Mouse (Mus musculus): ENCODE measurements around the gene Plppr2. TPM values are rescaled to one million over a fixed set of nuclear protein-coding genes. Genes with fewer than 3 reads are reported as not detected.

Plppr2 gene
- polyA plus RNA-seq, 1 experiment from 2014 or later, result 8.7 TPM

DNA sequence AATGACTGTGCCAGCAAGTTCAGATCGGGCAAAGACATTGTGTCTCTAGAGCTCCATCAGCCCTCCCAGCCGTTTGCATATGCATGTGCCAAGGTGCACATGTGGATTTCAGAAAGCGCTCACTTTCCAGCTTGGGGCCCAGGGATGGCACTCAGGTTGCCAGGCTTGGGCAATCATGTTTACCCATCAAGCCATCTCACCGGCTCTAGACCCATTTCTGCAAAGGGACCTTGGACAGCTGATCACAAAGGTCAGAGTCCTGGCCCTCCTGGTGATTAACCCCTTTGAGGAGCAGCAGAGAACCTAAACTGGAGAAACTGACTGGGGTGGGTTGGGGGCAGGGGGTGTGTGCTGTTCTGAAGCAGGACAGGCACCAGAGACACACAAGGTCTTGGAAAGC lies 55.4 kb downstream of the Plppr2 start:
- no peak overlapping the region for H3K4me3 ChIP-seq (ENCODE audit: low read depth, low read length)
- no peaks in the 10 kb centered on the region for H3K36me3 ChIP-seq (ENCODE audit: control insufficient read depth, insufficient read depth, low read length)
- no peak overlapping the region for H3K4me2 ChIP-seq (ENCODE audit: low read length)
- WGBS, result 70% methylated on average over 4 of the region's 4 CpGs
- H3K4me1 ChIP-seq (replicated peaks; ENCODE audit: control insufficient read depth, insufficient read depth, low read length), result peaks cover 12% of the 10 kb centered on the region; the same call in 1 of the 2 replicates
- H3K9ac ChIP-seq (ENCODE audit: low read length), result no peak overlapping the region
- peaks cover 57% of the 10 kb centered on the region for H3K27me3 ChIP-seq (replicated peaks; ENCODE audit: control insufficient read depth, insufficient read depth, low read length)
- no peak overlapping the region for H3K27ac ChIP-seq (ENCODE audit: low read depth)
- H3K9me3 ChIP-seq (ENCODE audit: control insufficient read depth, low read length), result no peaks in the 10 kb centered on the region
- DNase-seq (ENCODE audit: low spot score) (no peak), ATAC-seq (replicated peaks; ENCODE audit: low FRiP score, low TSS enrichment, low read depth) (no peak)

DNA sequence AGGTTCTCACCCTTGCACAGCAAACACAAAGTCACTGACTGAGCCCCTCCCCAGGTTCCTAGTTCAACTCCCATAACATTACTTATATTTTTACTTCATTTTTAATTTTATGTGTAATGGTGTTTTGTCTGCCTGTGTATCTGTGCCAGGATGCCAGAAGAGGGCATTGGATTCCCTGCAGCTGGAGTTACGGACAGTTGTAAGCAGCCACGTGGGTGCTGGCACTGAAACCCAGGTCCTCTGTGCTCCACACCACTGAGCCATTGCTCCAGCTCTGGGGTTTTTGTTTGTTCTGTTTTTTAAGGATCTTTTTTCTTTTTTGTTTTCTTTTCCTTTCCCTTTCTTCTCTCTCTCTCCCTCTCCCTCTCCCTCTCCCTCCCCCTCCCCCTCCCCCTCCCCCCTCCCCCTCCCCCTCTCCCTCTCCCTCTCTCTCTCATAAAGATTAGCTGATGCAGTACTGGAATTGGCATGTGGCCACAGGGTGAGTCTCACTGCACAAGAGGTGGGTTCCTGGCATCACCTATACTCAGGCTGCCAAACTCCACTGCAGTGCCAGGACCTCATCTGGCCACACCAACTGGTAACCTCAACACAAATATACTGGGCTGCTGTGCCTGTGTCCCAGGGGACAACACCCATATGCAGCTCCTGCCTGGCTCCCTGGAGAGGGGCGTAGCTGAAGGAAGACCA lies 59.5 kb downstream of the Plppr2 start:
- H3K4me1 ChIP-seq (replicated peaks; ENCODE audit: control insufficient read depth, insufficient read depth, low read length), result no peaks in the 10 kb centered on the region
- no peak overlapping the region for H3K27ac ChIP-seq (ENCODE audit: low read depth)
- peaks cover 16% of the 10 kb centered on the region for H3K27me3 ChIP-seq (replicated peaks; ENCODE audit: control insufficient read depth, insufficient read depth, low read length)
- H3K36me3 ChIP-seq (ENCODE audit: control insufficient read depth, insufficient read depth, low read length), result no peaks in the 10 kb centered on the region
- no peak overlapping the region for H3K4me2 ChIP-seq (ENCODE audit: low read length)
- DNase-seq (ENCODE audit: low spot score), result no peak
- no peaks in the 10 kb centered on the region for H3K9me3 ChIP-seq (ENCODE audit: control insufficient read depth, low read length)
- no peak for ATAC-seq (replicated peaks; ENCODE audit: low FRiP score, low TSS enrichment, low read depth)
- 87% methylated on average over 3 of the region's 3 CpGs for WGBS
- no peak overlapping the region for H3K9ac ChIP-seq (ENCODE audit: low read length)
- H3K4me3 ChIP-seq (ENCODE audit: low read depth, low read length), result no peak overlapping the region

Other genes starting within 250 kb of the Plppr2 start
- 32.2 and 34.8 TPM in 2 replicates for gene Ldlr, start 213.6 kb upstream of the Plppr2 start, polyA plus RNA-seq (2014; fragmentation: Nextera tagmentation; extraction: Ambion mirVana)
- gene Spc24, start 176.7 kb upstream of the Plppr2 start, polyA plus RNA-seq (2014; fragmentation: Nextera tagmentation; extraction: Ambion mirVana), result 127 and 135 TPM in 2 replicates
- gene Kank2, start 138.3 kb upstream of the Plppr2 start, polyA plus RNA-seq (2014; fragmentation: Nextera tagmentation; extraction: Ambion mirVana), result 9.5 and 9.6 TPM in 2 replicates
- 4.0 and 4.3 TPM in 2 replicates for gene Angptl8, start 101.5 kb upstream of the Plppr2 start, polyA plus RNA-seq (2014; fragmentation: Nextera tagmentation; extraction: Ambion mirVana)
- gene Dock6, start 84.4 kb upstream of the Plppr2 start, polyA plus RNA-seq (2014; fragmentation: Nextera tagmentation; extraction: Ambion mirVana), result 39.4 and 40.0 TPM in 2 replicates
- gene Rab3d, start 18.8 kb upstream of the Plppr2 start, polyA plus RNA-seq (2014; fragmentation: Nextera tagmentation; extraction: Ambion mirVana), result 18.4 and 21.5 TPM in 2 replicates
- gene Ccdc159, start 9.6 kb upstream of the Plppr2 start, polyA plus RNA-seq (2014; fragmentation: Nextera tagmentation; extraction: Ambion mirVana), result 3.8 and 4.2 TPM in 2 replicates
- gene Tmem205, start 9.5 kb upstream of the Plppr2 start, polyA plus RNA-seq (2014; fragmentation: Nextera tagmentation; extraction: Ambion mirVana), result 57.1 and 59.6 TPM in 2 replicates
- gene Swsap1, start 18.7 kb downstream of the Plppr2 start, polyA plus RNA-seq (2014; fragmentation: Nextera tagmentation; extraction: Ambion mirVana), result 11.7 and 12.8 TPM in 2 replicates
- 4.1 and 4.2 TPM in 2 replicates for gene Epor, start 26.5 kb downstream of the Plppr2 start, polyA plus RNA-seq (2014; fragmentation: Nextera tagmentation; extraction: Ambion mirVana)
- 1.1 and 1.4 TPM in 2 replicates for gene Rgl3, start 52.4 kb downstream of the Plppr2 start, polyA plus RNA-seq (2014; fragmentation: Nextera tagmentation; extraction: Ambion mirVana)
- gene Ccdc151, start 65.6 kb downstream of the Plppr2 start, polyA plus RNA-seq (2014; fragmentation: Nextera tagmentation; extraction: Ambion mirVana), result 0.42 and 0.95 TPM in 2 replicates
- gene Prkcsh, start 65.8 kb downstream of the Plppr2 start, polyA plus RNA-seq (2014; fragmentation: Nextera tagmentation; extraction: Ambion mirVana), result 93.8 and 95.8 TPM in 2 replicates
- 6.2 and 7.1 TPM in 2 replicates for gene Elavl3, start 115.0 kb downstream of the Plppr2 start, polyA plus RNA-seq (2014; fragmentation: Nextera tagmentation; extraction: Ambion mirVana)
- gene Gm49318, start 134.2 kb downstream of the Plppr2 start, polyA plus RNA-seq (2014; fragmentation: Nextera tagmentation; extraction: Ambion mirVana), result not detected in 2 replicates
- gene Zfp653, start 134.3 kb downstream of the Plppr2 start, polyA plus RNA-seq (2014; fragmentation: Nextera tagmentation; extraction: Ambion mirVana), result 10.2 and 10.3 TPM in 2 replicates
- 35.2 and 43.4 TPM in 2 replicates for gene Ecsit, start 148.4 kb downstream of the Plppr2 start, polyA plus RNA-seq (2014; fragmentation: Nextera tagmentation; extraction: Ambion mirVana)
- 322 and 380 TPM in 2 replicates for gene Cnn1, start 162.2 kb downstream of the Plppr2 start, polyA plus RNA-seq (2014; fragmentation: Nextera tagmentation; extraction: Ambion mirVana)
- 190 and 192 TPM in 2 replicates for gene Elof1, start 180.1 kb downstream of the Plppr2 start, polyA plus RNA-seq (2014; fragmentation: Nextera tagmentation; extraction: Ambion mirVana)
- 11.1 and 13.3 TPM in 2 replicates for gene Acp5, start 198.7 kb downstream of the Plppr2 start, polyA plus RNA-seq (2014; fragmentation: Nextera tagmentation; extraction: Ambion mirVana)
- gene Pigyl, start 219.8 kb downstream of the Plppr2 start, polyA plus RNA-seq (2014; fragmentation: Nextera tagmentation; extraction: Ambion mirVana), result 76.5 and 85.4 TPM in 2 replicates

Measured in intestine, embryonic 14.5 days (tissue).